Mouse (Mus musculus): Measurements from ENCODE around the gene Prlr. TPM values are rescaled to one million over a fixed set of nuclear protein-coding genes. Genes with fewer than 3 reads are reported as not detected.
A peak's percentile ranks its signal among the peaks of the same experiment; 100 is the strongest.

The Prlr gene
- total and polyA plus RNA-seq, 2 experiments from 2014 or later: 1.9 to 3.7 TPM

DNA sequence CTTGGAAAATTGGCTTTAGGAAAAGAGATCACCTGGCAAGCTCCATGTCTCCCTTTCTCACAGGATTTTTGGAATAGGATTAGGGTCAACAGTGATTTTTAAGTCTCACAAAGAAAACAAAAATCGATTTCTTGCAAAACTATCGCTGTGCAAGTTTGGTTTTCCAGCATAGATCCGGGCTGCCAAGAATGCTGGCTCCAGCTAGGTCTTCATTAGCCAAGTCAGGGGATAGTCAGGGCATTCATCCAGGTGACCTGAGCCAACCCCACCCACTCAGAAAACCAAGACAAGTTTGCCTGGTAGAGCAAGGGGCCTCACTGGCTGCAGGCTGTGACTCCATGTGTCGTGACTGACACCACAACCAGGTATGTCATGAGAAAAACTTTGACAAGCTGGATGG lies 72.2 kb downstream of the Prlr start:
- TF ChIP-seq CTCF (IDR thresholded peaks at IDR 0.05; ENCODE audit: low read depth): no peak

DNA sequence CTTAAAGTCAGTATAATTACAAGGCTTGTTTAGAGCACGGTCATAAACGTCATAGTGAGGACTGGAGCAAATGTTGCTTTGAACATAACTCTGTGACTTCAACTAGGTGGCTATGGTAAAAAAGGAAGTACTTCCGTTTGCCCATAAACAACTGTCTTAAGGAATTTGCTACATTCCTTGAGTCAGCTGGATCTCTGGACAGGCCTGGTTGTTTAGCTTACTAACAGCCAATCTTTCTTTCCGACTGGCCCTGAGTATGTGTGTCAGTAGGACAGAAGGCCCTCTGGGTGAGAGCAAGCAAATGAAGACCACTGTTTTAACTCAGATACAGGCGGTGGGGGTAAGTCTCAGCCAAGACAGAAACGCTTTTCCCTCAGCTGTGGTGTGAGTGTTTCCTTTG lies 73.7 kb downstream of the Prlr start:
- Histone ChIP-seq H3K4me3 (ENCODE audit: low read depth, low read length) (no peak overlapping the region), H3K9me3 (ENCODE audit: low read length) (no peaks in the 10 kb centered on the region), H3K4me2 (ENCODE audit: low read depth) (no peak overlapping the region), H3K27ac (ENCODE audit: low read depth, low read length) (no peak overlapping the region), H3K9ac (no peak overlapping the region), H3K27me3 (ENCODE audit: insufficient read depth, low read length) (no peaks in the 10 kb centered on the region), H3K4me1 (ENCODE audit: insufficient read depth) (no peaks in the 10 kb centered on the region), H3K36me3 (ENCODE audit: insufficient read depth) (no peaks in the 10 kb centered on the region)
- TF ChIP-seq CTCF (IDR thresholded peaks at IDR 0.05; ENCODE audit: low read depth): no peak
- ATAC-seq (no peak), DNase-seq (no peak)
- WGBS: 86% methylated on average over 6 of the region's 6 CpGs

More for the DNA sequence above, 72.2 kb downstream of the Prlr start:
- Histone ChIP-seq H3K27ac (ENCODE audit: low read depth, low read length) (no peak overlapping the region), H3K4me3 (ENCODE audit: low read depth, low read length) (no peak overlapping the region), H3K9ac (no peak overlapping the region), H3K4me1 (ENCODE audit: insufficient read depth) (no peaks in the 10 kb centered on the region), H3K9me3 (ENCODE audit: low read length) (no peaks in the 10 kb centered on the region), H3K27me3 (ENCODE audit: insufficient read depth, low read length) (no peaks in the 10 kb centered on the region), H3K4me2 (ENCODE audit: low read depth) (no peak overlapping the region), H3K36me3 (ENCODE audit: insufficient read depth) (no peaks in the 10 kb centered on the region)
- 79% methylated on average over 4 of the region's 4 CpGs for WGBS
- ATAC-seq (no peak), DNase-seq (no peak)

- 31% methylated on average over 1 of the region's 1 CpGs for WGBS
- DNase-seq (no peak), ATAC-seq (no peak)
- H3K4me2 ChIP-seq (ENCODE audit: low read depth): no peak overlapping the region
- H3K9ac ChIP-seq: no peak overlapping the region
- no peaks in the 10 kb centered on the region for H3K27me3 ChIP-seq (ENCODE audit: insufficient read depth, low read length)
- no peak overlapping the region for H3K4me3 ChIP-seq (ENCODE audit: low read depth, low read length)
- H3K9me3 ChIP-seq (ENCODE audit: low read length): no peaks in the 10 kb centered on the region
- TF ChIP-seq CTCF (IDR thresholded peaks at IDR 0.05; ENCODE audit: low read depth): no peak
- no peak overlapping the region for H3K27ac ChIP-seq (ENCODE audit: low read depth, low read length)
- no peaks in the 10 kb centered on the region for H3K4me1 ChIP-seq (ENCODE audit: insufficient read depth)
- H3K36me3 ChIP-seq (ENCODE audit: insufficient read depth): no peaks in the 10 kb centered on the region
Observed at GRCm38 (mm10) chr15:10252526-10252925, 75.5 kb downstream of the Prlr start.

DNA sequence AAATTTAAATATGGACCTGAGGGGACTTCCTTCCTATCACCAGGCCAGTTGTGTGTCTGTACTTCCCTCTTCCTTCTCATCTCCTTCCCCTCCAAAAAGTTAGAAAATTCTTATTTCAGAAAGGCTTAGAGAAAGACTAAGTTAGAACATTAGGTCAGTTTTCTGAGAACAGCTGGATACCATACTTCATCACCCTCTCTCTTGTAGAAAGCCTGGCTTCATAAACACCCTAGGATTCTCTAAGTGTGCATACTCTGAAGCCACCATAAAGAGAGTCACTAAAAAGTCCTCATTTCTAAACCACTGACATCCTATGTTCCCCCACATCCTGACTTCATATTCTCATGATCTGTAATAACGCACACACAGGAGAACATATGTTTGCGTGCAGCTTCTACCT lies 85.2 kb downstream of the Prlr start:
- DNase-seq (no peak), ATAC-seq (no peak)
- TF ChIP-seq CTCF (IDR thresholded peaks at IDR 0.05; ENCODE audit: low read depth): no peak
- Histone ChIP-seq H3K4me1 (ENCODE audit: insufficient read depth) (no peaks in the 10 kb centered on the region), H3K9ac (no peak overlapping the region), H3K27me3 (ENCODE audit: insufficient read depth, low read length) (no peaks in the 10 kb centered on the region), H3K4me2 (ENCODE audit: low read depth) (no peak overlapping the region), H3K4me3 (ENCODE audit: low read depth, low read length) (no peak overlapping the region), H3K9me3 (ENCODE audit: low read length) (no peaks in the 10 kb centered on the region), H3K27ac (ENCODE audit: low read depth, low read length) (no peak overlapping the region), H3K36me3 (ENCODE audit: insufficient read depth) (no peaks in the 10 kb centered on the region)
- 97% methylated on average over 2 of the region's 2 CpGs for WGBS

DNA sequence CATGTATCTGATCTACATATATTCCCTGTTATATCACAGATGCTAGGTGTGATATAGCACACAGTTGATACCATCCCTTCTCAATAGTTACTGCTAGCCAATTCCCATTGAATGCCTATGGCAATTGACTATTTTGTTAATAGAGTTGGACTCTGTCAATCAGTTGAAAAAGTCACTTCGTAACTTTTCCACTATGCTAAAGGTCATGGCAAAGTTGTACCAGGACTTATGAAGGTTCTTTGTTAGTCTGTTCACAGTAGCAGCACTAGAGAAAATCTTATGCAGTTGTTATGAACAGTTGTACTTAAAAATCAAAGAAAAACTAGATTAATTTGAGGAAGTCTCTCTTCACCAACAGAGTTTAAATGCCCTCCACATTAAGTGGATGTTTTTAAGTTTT lies 85.6 kb downstream of the Prlr start:
- TF ChIP-seq CTCF (IDR thresholded peaks at IDR 0.05; ENCODE audit: low read depth): no peak
- DNase-seq (no peak), ATAC-seq (no peak)
- H3K9me3 ChIP-seq (ENCODE audit: low read length): no peaks in the 10 kb centered on the region
- WGBS: 97% methylated on average over 1 of the region's 1 CpGs
- H3K4me3 ChIP-seq (ENCODE audit: low read depth, low read length): no peak overlapping the region
- no peak overlapping the region for H3K27ac ChIP-seq (ENCODE audit: low read depth, low read length)
- no peak overlapping the region for H3K4me2 ChIP-seq (ENCODE audit: low read depth)
- no peaks in the 10 kb centered on the region for H3K27me3 ChIP-seq (ENCODE audit: insufficient read depth, low read length)
- no peaks in the 10 kb centered on the region for H3K4me1 ChIP-seq (ENCODE audit: insufficient read depth)
- H3K36me3 ChIP-seq (ENCODE audit: insufficient read depth): no peaks in the 10 kb centered on the region
- H3K9ac ChIP-seq: no peak overlapping the region

DNA sequence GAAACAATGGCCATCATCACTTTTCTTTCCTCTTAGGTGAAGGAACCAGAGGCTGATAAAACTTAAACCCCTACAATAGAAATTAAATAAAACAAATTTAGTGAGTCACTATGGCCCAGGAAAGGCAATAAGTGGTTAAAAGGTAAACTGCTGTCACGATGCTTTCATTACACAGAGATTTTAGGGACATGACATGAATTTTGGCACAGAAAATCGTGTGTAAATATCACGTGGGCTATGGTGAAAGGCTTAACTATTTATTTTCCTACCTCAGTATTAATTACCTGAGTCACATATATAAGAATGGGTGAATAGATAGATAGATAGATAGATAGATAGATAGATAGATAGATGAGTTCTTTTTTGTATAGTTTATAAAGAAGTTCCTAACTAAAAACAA lies 86.4 kb downstream of the Prlr start:
- Histone ChIP-seq H3K27ac (ENCODE audit: low read depth, low read length) (no peak overlapping the region), H3K4me3 (ENCODE audit: low read depth, low read length) (no peak overlapping the region), H3K4me2 (ENCODE audit: low read depth) (no peak overlapping the region), H3K27me3 (ENCODE audit: insufficient read depth, low read length) (no peaks in the 10 kb centered on the region), H3K4me1 (ENCODE audit: insufficient read depth) (no peaks in the 10 kb centered on the region), H3K9ac (no peak overlapping the region), H3K9me3 (ENCODE audit: low read length) (no peaks in the 10 kb centered on the region), H3K36me3 (ENCODE audit: insufficient read depth) (no peaks in the 10 kb centered on the region)
- no peak for DNase-seq
- ATAC-seq: no peak
- TF ChIP-seq CTCF (IDR thresholded peaks at IDR 0.05; ENCODE audit: low read depth): no peak
- 62% methylated on average over 3 of the region's 3 CpGs for WGBS

DNA sequence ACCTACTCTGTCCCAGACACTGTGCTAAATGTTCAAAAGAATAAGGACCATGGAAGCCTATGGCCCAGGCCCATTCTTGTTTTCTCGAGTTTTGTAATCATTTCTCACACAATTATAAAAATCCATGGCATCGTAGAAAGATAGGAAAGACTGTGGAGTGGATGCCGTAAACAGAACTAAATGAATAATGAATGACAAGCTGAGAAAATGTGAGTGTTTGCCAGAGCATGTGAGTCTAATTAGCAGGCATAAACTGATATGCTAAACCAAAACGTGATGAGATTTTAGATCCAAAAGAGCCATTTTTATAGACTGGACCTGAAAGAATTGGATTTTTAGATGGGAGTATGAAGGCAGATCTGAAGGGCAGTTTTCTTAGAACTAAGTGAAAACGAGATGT lies 87.8 kb downstream of the Prlr start:
- H3K27ac ChIP-seq (ENCODE audit: low read depth, low read length): peak overlapping the region; percentile 35; the same call in 1 of the 2 replicates
- H3K9me3 ChIP-seq (ENCODE audit: low read length): no peaks in the 10 kb centered on the region
- TF ChIP-seq CTCF (IDR thresholded peaks at IDR 0.05; ENCODE audit: low read depth): no peak
- no peaks in the 10 kb centered on the region for H3K4me1 ChIP-seq (ENCODE audit: insufficient read depth)
- H3K27me3 ChIP-seq (ENCODE audit: insufficient read depth, low read length): no peaks in the 10 kb centered on the region
- WGBS: 39% methylated on average over 5 of the region's 5 CpGs
- no peak overlapping the region for H3K9ac ChIP-seq
- no peak overlapping the region for H3K4me2 ChIP-seq (ENCODE audit: low read depth)
- H3K4me3 ChIP-seq (ENCODE audit: low read depth, low read length): no peak overlapping the region
- H3K36me3 ChIP-seq (ENCODE audit: insufficient read depth): no peaks in the 10 kb centered on the region
- DNase-seq (peak; percentile 47), ATAC-seq (peak; percentile 85)

GRCm38 (mm10) chr15:10267251-10267650 lies 90.2 kb downstream of the Prlr start:
- no peaks in the 10 kb centered on the region for H3K9me3 ChIP-seq (ENCODE audit: low read length)
- ATAC-seq: no peak
- H3K9ac ChIP-seq: no peak overlapping the region
- H3K4me2 ChIP-seq (ENCODE audit: low read depth): no peak overlapping the region
- no peak for TF ChIP-seq CTCF (IDR thresholded peaks at IDR 0.05; ENCODE audit: low read depth)
- DNase-seq: no peak
- no peaks in the 10 kb centered on the region for H3K36me3 ChIP-seq (ENCODE audit: insufficient read depth)
- no peak overlapping the region for H3K4me3 ChIP-seq (ENCODE audit: low read depth, low read length)
- no peaks in the 10 kb centered on the region for H3K27me3 ChIP-seq (ENCODE audit: insufficient read depth, low read length)
- no peaks in the 10 kb centered on the region for H3K4me1 ChIP-seq (ENCODE audit: insufficient read depth)
- whole genome bisulfite sequencing: 46% methylated on average over 3 of the region's 3 CpGs
- no peak overlapping the region for H3K27ac ChIP-seq (ENCODE audit: low read depth, low read length)
